Mouse (Mus musculus): ENCODE data around the gene Naa40. TPM values are rescaled to one million over a fixed set of nuclear protein-coding genes. Genes with fewer than 3 reads are reported as not detected.

Gene Naa40
- polyA plus RNA-seq, 1 experiment from 2014 or later: 72.2 TPM

GRCm38 (mm10) chr19:7274326-7274990 lies 33.5 kb upstream of the Naa40 start:
- peaks cover 87% of the 10 kb centered on the region for H3K36me3 ChIP-seq
- ATAC-seq (ENCODE audit: insufficient number of reproducible peaks, insufficient read depth, low FRiP score, low TSS enrichment): no peak
- peaks cover 32% of the 10 kb centered on the region for H3K4me1 ChIP-seq
- 83% methylated on average over 13 of the region's 13 CpGs for WGBS
- no peaks in the 10 kb centered on the region for H3K27me3 ChIP-seq
- no peak overlapping the region for H3K9ac ChIP-seq
- no peak overlapping the region for H3K4me2 ChIP-seq (replicated peaks)
- peak overlapping the region; percentile 67; the same call in 1 of the 2 replicates for H3K27ac ChIP-seq
- no peak overlapping the region for H3K4me3 ChIP-seq
- no peaks in the 10 kb centered on the region for H3K9me3 ChIP-seq

- Histone ChIP-seq H3K9me3 (no peaks in the 10 kb centered on the region), H3K27me3 (no peaks in the 10 kb centered on the region), H3K27ac (no peak overlapping the region), H3K4me1 (peaks cover 35% of the 10 kb centered on the region), H3K4me3 (no peak overlapping the region), H3K9ac (no peak overlapping the region), H3K36me3 (peaks cover 77% of the 10 kb centered on the region), H3K4me2 (replicated peaks) (no peak overlapping the region)
- 89% methylated on average over 4 of the region's 4 CpGs for WGBS
- ATAC-seq (ENCODE audit: insufficient number of reproducible peaks, insufficient read depth, low FRiP score, low TSS enrichment): no peak
These were observed 32.5 kb upstream of the Naa40 start for GRCm38 (mm10) chr19:7273486-7273885.

- ATAC-seq (ENCODE audit: insufficient number of reproducible peaks, insufficient read depth, low FRiP score, low TSS enrichment): no peak
- H3K27me3 ChIP-seq: no peaks in the 10 kb centered on the region
- H3K36me3 ChIP-seq: peaks cover 42% of the 10 kb centered on the region
- H3K9ac ChIP-seq: peak overlapping the region; percentile 91
- H3K4me2 ChIP-seq (replicated peaks): peak overlapping the region; percentile 77
- 2% methylated on average over 11 of the region's 11 CpGs for WGBS
- peak overlapping the region; percentile 97 for H3K27ac ChIP-seq
- H3K4me1 ChIP-seq: peaks cover 48% of the 10 kb centered on the region
- H3K9me3 ChIP-seq: no peaks in the 10 kb centered on the region
- H3K4me3 ChIP-seq: peak overlapping the region; percentile 86
These were observed 28.5 kb upstream of the Naa40 start for GRCm38 (mm10) chr19:7269290-7270044.

- under 1% methylated on average over 30 of the region's 30 CpGs for WGBS
- Histone ChIP-seq H3K36me3 (peaks cover 34% of the 10 kb centered on the region), H3K4me2 (replicated peaks) (peak overlapping the region; percentile 77), H3K4me1 (peaks cover 52% of the 10 kb centered on the region), H3K27ac (peak overlapping the region; percentile 97), H3K27me3 (no peaks in the 10 kb centered on the region), H3K4me3 (peak overlapping the region; percentile 86), H3K9ac (peak overlapping the region; percentile 91), H3K9me3 (no peaks in the 10 kb centered on the region)
- ATAC-seq (ENCODE audit: insufficient number of reproducible peaks, insufficient read depth, low FRiP score, low TSS enrichment): no peak
These were observed 27.7 kb upstream of the Naa40 start for GRCm38 (mm10) chr19:7268722-7269090.

- Histone ChIP-seq H3K36me3 (peaks cover 28% of the 10 kb centered on the region), H3K27me3 (no peaks in the 10 kb centered on the region), H3K9ac (peak overlapping the region; percentile 91), H3K4me3 (peak overlapping the region; percentile 86), H3K4me1 (peaks cover 52% of the 10 kb centered on the region), H3K9me3 (no peaks in the 10 kb centered on the region), H3K27ac (peak overlapping the region; percentile 97), H3K4me2 (replicated peaks) (peak overlapping the region; percentile 77)
- ATAC-seq (ENCODE audit: insufficient number of reproducible peaks, insufficient read depth, low FRiP score, low TSS enrichment): peak; percentile 53; the same call in 1 of the 2 replicates
- 1% methylated on average over 75 of the region's 97 CpGs for WGBS
These were observed 27.1 kb upstream of the Naa40 start for GRCm38 (mm10) chr19:7267781-7268721.

GRCm38 (mm10) chr19:7267091-7267741 lies 26.2 kb upstream of the Naa40 start, which contains the start of gene Rcor2:
TSS of gene Rcor2 (plus strand) at chr19:7267325.
- H3K4me3 ChIP-seq: peak within 1 kb of the TSS; percentile 86
- peaks cover 52% of the 10 kb centered on the region for H3K4me1 ChIP-seq
- ATAC-seq (ENCODE audit: insufficient number of reproducible peaks, insufficient read depth, low FRiP score, low TSS enrichment): peak; percentile 30

GRCm38 (mm10) chr19:7266421-7266831 lies 25.4 kb upstream of the Naa40 start:
- no peak for ATAC-seq (ENCODE audit: insufficient number of reproducible peaks, insufficient read depth, low FRiP score, low TSS enrichment)
- Histone ChIP-seq H3K9me3 (no peaks in the 10 kb centered on the region), H3K4me2 (replicated peaks) (peak overlapping the region; percentile 77; the same call in 1 of the 2 replicates), H3K9ac (peak overlapping the region; percentile 91; the same call in 1 of the 2 replicates), H3K27me3 (no peaks in the 10 kb centered on the region), H3K27ac (peak overlapping the region; percentile 97), H3K4me1 (peaks cover 52% of the 10 kb centered on the region), H3K36me3 (peaks cover 12% of the 10 kb centered on the region), H3K4me3 (0 out of 2 replicates have a peak overlapping the region, but pooled peaks have one; percentile 86)
- WGBS: 46% methylated on average over 4 of the region's 4 CpGs

More at GRCm38 (mm10) chr19:7267091-7267741, 26.2 kb upstream of the Naa40 start, which contains the start of gene Rcor2:
- Histone ChIP-seq H3K36me3 (peaks cover 20% of the 10 kb centered on the region), H3K9me3 (no peaks in the 10 kb centered on the region), H3K4me2 (replicated peaks) (peak within 1 kb of the TSS; percentile 77), H3K27ac (peak within 1 kb of the TSS; percentile 97), H3K9ac (peak within 1 kb of the TSS; percentile 91), H3K27me3 (no peaks in the 10 kb centered on the region)
- WGBS: 1% methylated on average over 28 of the region's 28 CpGs

GRCm38 (mm10) chr19:7265478-7266191 lies 24.7 kb upstream of the Naa40 start:
- H3K27me3 ChIP-seq: no peaks in the 10 kb centered on the region
- no peak overlapping the region for H3K4me3 ChIP-seq
- peak overlapping the region; percentile 97 for H3K27ac ChIP-seq
- H3K9ac ChIP-seq: peak overlapping the region; percentile 11; the same call in 1 of the 2 replicates
- peak overlapping the region; percentile 16 for H3K4me2 ChIP-seq (replicated peaks)
- peaks cover 52% of the 10 kb centered on the region for H3K4me1 ChIP-seq
- H3K9me3 ChIP-seq: no peaks in the 10 kb centered on the region
- ATAC-seq (ENCODE audit: insufficient number of reproducible peaks, insufficient read depth, low FRiP score, low TSS enrichment): no peak
- H3K36me3 ChIP-seq: peaks cover 4% of the 10 kb centered on the region; the same call in 1 of the 2 replicates
- WGBS: 18% methylated on average over 14 of the region's 14 CpGs

GRCm38 (mm10) chr19:7264766-7265331 lies 23.9 kb upstream of the Naa40 start:
- Histone ChIP-seq H3K27ac (peak overlapping the region; percentile 97), H3K9me3 (no peaks in the 10 kb centered on the region), H3K36me3 (no peaks in the 10 kb centered on the region), H3K9ac (no peak overlapping the region; the same call in 1 of the 2 replicates), H3K4me1 (peaks cover 45% of the 10 kb centered on the region), H3K27me3 (no peaks in the 10 kb centered on the region), H3K4me2 (replicated peaks) (0 out of 2 replicates have a peak overlapping the region, but pooled peaks have one; percentile 4), H3K4me3 (no peak overlapping the region)
- ATAC-seq (ENCODE audit: insufficient number of reproducible peaks, insufficient read depth, low FRiP score, low TSS enrichment): no peak
- WGBS: 13% methylated on average over 5 of the region's 6 CpGs
